Mouse (Mus musculus): Measurements from ENCODE around the gene Dnah6. TPM values are rescaled to one million over a fixed set of nuclear protein-coding genes. Genes with fewer than 3 reads are reported as not detected.

Dnah6 gene
- polyA plus RNA-seq, 1 experiment from 2014 or later: 0.71 TPM

DNA sequence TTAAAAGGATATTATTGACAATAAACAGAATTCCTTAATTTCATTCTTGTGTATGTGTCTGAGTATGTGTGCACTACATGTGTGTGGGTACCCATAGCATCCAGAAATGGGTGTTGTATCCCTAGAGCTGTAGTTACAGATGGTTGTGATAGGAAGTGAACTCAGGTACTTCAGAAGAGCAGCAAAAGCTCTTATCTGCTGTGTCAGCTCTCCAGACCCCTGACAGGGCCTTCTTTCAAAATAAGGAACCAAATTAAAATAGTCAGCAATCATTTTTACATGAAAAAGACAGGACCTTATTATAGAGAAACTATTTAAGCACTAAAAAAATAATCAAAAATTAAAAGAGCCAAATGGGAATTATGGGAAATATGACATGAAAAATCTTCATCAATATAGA lies 9.8 kb downstream of the Dnah6 start:
- Histone ChIP-seq H3K36me3 (ENCODE audit: control insufficient read depth, insufficient read depth, low read length) (no peaks in the 10 kb centered on the region), H3K9me3 (ENCODE audit: control insufficient read depth, low read length) (no peaks in the 10 kb centered on the region), H3K4me1 (replicated peaks; ENCODE audit: control insufficient read depth, insufficient read depth, low read length) (no peaks in the 10 kb centered on the region), H3K9ac (ENCODE audit: low read depth, low read length) (no peak overlapping the region), H3K27ac (ENCODE audit: low read depth, low read length) (no peak overlapping the region), H3K4me2 (replicated peaks; ENCODE audit: low read depth, low read length) (no peak overlapping the region), H3K4me3 (ENCODE audit: low read depth, low read length) (no peak overlapping the region), H3K27me3 (ENCODE audit: control insufficient read depth, insufficient read depth, low read length) (no peaks in the 10 kb centered on the region)
- no peak for DNase-seq (ENCODE audit: low spot score)
- ATAC-seq (ENCODE audit: low FRiP score): no peak

DNA sequence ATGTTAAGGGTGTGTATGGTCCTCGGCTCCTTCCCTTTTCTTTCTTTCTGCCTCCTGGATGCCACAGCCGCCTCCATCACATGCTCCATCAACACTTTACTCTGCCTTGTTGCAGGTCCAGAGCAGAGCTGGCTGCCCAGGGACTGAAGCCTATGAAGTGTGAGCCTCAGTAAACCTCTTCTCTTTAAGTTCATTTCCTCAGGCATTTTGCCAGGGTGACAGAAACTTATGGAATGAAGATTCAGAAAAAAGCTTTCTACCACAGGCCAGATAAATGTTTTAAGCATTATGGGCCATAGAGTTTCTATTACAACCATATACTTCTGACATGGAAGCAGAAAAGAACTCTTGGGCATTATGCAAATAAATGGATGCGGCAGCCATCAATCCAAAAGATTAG lies 10.4 kb downstream of the Dnah6 start:
- no peaks in the 10 kb centered on the region for H3K9me3 ChIP-seq (ENCODE audit: control insufficient read depth, low read length)
- H3K27me3 ChIP-seq (ENCODE audit: control insufficient read depth, insufficient read depth, low read length): no peaks in the 10 kb centered on the region
- H3K4me1 ChIP-seq (replicated peaks; ENCODE audit: control insufficient read depth, insufficient read depth, low read length): no peaks in the 10 kb centered on the region
- H3K9ac ChIP-seq (ENCODE audit: low read depth, low read length): no peak overlapping the region
- H3K4me2 ChIP-seq (replicated peaks; ENCODE audit: low read depth, low read length): no peak overlapping the region
- WGBS: 88% methylated on average over 3 of the region's 3 CpGs
- H3K4me3 ChIP-seq (ENCODE audit: low read depth, low read length): no peak overlapping the region
- no peaks in the 10 kb centered on the region for H3K36me3 ChIP-seq (ENCODE audit: control insufficient read depth, insufficient read depth, low read length)
- no peak overlapping the region for H3K27ac ChIP-seq (ENCODE audit: low read depth, low read length)
- ATAC-seq (ENCODE audit: low FRiP score): no peak
- no peak for DNase-seq (ENCODE audit: low spot score)

DNA sequence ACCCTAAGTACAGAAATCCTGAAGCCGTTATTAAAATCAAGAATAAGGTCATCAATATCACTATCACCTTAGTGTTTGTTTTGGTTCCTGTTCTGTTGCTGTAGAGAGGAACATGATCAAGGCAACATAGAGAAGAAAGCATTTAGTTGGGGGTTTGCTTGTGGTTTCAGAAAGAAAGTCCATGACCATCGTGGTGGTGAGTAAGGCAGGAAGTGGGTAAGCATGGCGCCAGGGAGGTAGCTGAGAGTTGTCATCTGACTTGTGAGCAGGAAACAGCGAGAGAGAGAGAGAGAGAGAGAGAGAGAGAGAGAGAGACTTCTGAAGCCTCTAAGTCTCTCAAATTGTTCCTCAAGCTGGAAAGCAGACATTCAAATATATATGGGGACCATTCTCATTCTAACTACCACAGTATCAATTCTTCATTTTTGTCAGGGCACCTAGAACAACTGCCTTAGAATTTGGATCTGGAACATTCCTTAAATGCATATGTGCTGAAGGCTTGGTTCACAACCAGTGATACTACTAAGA lies 10.9 kb downstream of the Dnah6 start:
- Histone ChIP-seq H3K9me3 (ENCODE audit: control insufficient read depth, low read length) (no peaks in the 10 kb centered on the region), H3K4me2 (replicated peaks; ENCODE audit: low read depth, low read length) (no peak overlapping the region), H3K9ac (ENCODE audit: low read depth, low read length) (no peak overlapping the region), H3K4me3 (ENCODE audit: low read depth, low read length) (no peak overlapping the region), H3K36me3 (ENCODE audit: control insufficient read depth, insufficient read depth, low read length) (no peaks in the 10 kb centered on the region), H3K4me1 (replicated peaks; ENCODE audit: control insufficient read depth, insufficient read depth, low read length) (no peaks in the 10 kb centered on the region), H3K27ac (ENCODE audit: low read depth, low read length) (no peak overlapping the region), H3K27me3 (ENCODE audit: control insufficient read depth, insufficient read depth, low read length) (no peaks in the 10 kb centered on the region)
- DNase-seq (ENCODE audit: low spot score) (no peak), ATAC-seq (ENCODE audit: low FRiP score) (no peak)
- 83% methylated on average over 4 of the region's 4 CpGs for WGBS

DNA sequence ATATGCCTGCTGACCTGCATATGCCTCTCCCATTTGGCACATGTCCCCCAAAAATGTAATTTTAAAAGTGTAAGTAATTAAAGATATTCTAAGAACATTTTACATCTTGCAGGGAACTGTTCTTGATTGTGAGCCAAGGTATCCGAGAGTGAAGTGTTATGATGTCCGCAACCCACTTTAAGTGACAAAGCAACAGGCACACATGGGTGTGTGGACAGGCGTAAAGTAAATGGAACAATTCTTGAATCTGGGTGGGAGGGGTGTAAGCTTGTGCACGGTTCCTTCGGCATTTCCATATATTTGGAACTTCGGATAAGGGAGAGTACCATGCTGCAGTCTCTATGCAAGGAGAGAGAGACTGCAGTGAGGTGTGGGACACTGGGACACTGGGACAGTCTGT lies 11.9 kb downstream of the Dnah6 start:
- ATAC-seq (ENCODE audit: low FRiP score): no peak
- 91% methylated on average over 6 of the region's 6 CpGs for WGBS
- H3K9ac ChIP-seq (ENCODE audit: low read depth, low read length): no peak overlapping the region

DNA sequence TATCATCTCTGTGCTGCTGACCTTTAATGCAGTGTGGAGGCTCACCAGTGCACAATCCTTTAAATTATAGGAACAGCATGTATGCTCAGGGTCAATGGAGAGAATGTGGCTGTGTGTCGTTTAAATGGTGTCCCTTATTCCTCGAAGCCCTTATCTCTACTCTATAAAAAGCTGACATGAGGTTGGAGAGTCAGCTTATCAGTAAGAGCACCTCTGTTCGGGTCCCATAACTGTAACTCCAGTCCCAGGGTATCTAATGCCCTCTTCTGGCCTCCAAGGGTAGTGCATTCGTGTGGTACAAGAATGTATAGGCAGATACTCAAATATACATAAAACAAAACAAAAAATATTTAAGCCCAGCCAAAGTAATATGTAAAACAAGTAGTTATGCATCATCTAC lies 16.5 kb downstream of the Dnah6 start:
- Histone ChIP-seq H3K27ac (ENCODE audit: low read depth, low read length) (no peak overlapping the region), H3K4me1 (replicated peaks; ENCODE audit: control insufficient read depth, insufficient read depth, low read length) (no peaks in the 10 kb centered on the region), H3K9ac (ENCODE audit: low read depth, low read length) (no peak overlapping the region), H3K4me3 (ENCODE audit: low read depth, low read length) (no peak overlapping the region), H3K36me3 (ENCODE audit: control insufficient read depth, insufficient read depth, low read length) (no peaks in the 10 kb centered on the region), H3K4me2 (replicated peaks; ENCODE audit: low read depth, low read length) (no peak overlapping the region), H3K27me3 (ENCODE audit: control insufficient read depth, insufficient read depth, low read length) (no peaks in the 10 kb centered on the region), H3K9me3 (ENCODE audit: control insufficient read depth, low read length) (no peaks in the 10 kb centered on the region)
- WGBS: 81% methylated on average over 4 of the region's 4 CpGs
- DNase-seq (ENCODE audit: low spot score): no peak
- ATAC-seq (ENCODE audit: low FRiP score): no peak

More for the DNA sequence above, 11.9 kb downstream of the Dnah6 start:
- no peak overlapping the region for H3K4me3 ChIP-seq (ENCODE audit: low read depth, low read length)
- no peaks in the 10 kb centered on the region for H3K36me3 ChIP-seq (ENCODE audit: control insufficient read depth, insufficient read depth, low read length)
- no peaks in the 10 kb centered on the region for H3K9me3 ChIP-seq (ENCODE audit: control insufficient read depth, low read length)
- DNase-seq (ENCODE audit: low spot score): no peak
- no peak overlapping the region for H3K27ac ChIP-seq (ENCODE audit: low read depth, low read length)
- no peak overlapping the region for H3K4me2 ChIP-seq (replicated peaks; ENCODE audit: low read depth, low read length)
- H3K4me1 ChIP-seq (replicated peaks; ENCODE audit: control insufficient read depth, insufficient read depth, low read length): no peaks in the 10 kb centered on the region
- H3K27me3 ChIP-seq (ENCODE audit: control insufficient read depth, insufficient read depth, low read length): no peaks in the 10 kb centered on the region

DNA sequence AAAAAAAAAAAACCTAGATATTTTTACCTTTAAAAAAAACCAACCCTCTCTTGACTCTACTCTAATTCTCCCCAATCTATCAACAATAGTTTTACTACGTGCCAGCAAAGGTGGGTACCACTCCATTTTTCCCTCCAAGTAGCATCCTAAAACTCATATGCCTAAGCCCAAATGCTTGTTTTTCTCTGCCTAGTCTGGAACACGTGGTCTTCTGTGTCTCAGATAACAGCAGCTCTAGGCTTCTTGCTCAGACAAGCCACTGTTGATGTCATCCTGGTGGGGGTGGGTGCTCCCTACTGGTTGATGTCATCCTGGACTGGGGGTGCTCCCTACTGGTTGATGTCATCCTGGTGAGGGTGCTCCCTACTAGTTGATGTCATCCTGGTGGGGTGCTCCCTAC lies 17.7 kb downstream of the Dnah6 start:
- H3K27me3 ChIP-seq (ENCODE audit: control insufficient read depth, insufficient read depth, low read length): no peaks in the 10 kb centered on the region
- H3K9ac ChIP-seq (ENCODE audit: low read depth, low read length): no peak overlapping the region
- no peak overlapping the region for H3K4me3 ChIP-seq (ENCODE audit: low read depth, low read length)
- no peak for DNase-seq (ENCODE audit: low spot score)
- 77% methylated on average over 2 of the region's 2 CpGs for WGBS
- no peak overlapping the region for H3K4me2 ChIP-seq (replicated peaks; ENCODE audit: low read depth, low read length)
- H3K9me3 ChIP-seq (ENCODE audit: control insufficient read depth, low read length): no peaks in the 10 kb centered on the region
- ATAC-seq (ENCODE audit: low FRiP score): no peak
- H3K4me1 ChIP-seq (replicated peaks; ENCODE audit: control insufficient read depth, insufficient read depth, low read length): no peaks in the 10 kb centered on the region
- H3K27ac ChIP-seq (ENCODE audit: low read depth, low read length): no peak overlapping the region
- H3K36me3 ChIP-seq (ENCODE audit: control insufficient read depth, insufficient read depth, low read length): no peaks in the 10 kb centered on the region

DNA sequence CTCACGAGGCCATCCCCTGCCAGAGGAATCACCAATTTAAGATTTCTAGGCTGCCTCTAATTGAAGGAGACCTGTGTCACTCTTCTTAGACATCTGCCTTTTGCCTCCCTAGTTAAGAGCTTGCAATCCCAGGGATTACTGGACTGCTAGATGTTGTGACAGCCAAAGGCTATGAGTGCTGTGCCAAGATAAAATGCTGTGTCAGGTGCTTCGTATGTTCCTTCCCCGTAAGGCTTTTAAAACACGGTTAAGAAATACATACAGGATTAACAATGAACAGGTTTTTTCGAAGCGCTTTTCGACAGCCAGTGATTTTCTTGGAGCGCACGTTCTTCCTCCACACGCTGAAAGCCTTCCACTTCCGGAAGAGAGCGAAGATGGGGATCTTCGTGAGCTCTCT lies 26.2 kb downstream of the Dnah6 start:
- H3K4me3 ChIP-seq (ENCODE audit: low read depth, low read length): no peak overlapping the region
- no peak for DNase-seq (ENCODE audit: low spot score)
- H3K9ac ChIP-seq (ENCODE audit: low read depth, low read length): no peak overlapping the region
- WGBS: 94% methylated on average over 13 of the region's 13 CpGs
- H3K27me3 ChIP-seq (ENCODE audit: control insufficient read depth, insufficient read depth, low read length): no peaks in the 10 kb centered on the region
- H3K4me1 ChIP-seq (replicated peaks; ENCODE audit: control insufficient read depth, insufficient read depth, low read length): no peaks in the 10 kb centered on the region
- H3K36me3 ChIP-seq (ENCODE audit: control insufficient read depth, insufficient read depth, low read length): no peaks in the 10 kb centered on the region
- H3K4me2 ChIP-seq (replicated peaks; ENCODE audit: low read depth, low read length): no peak overlapping the region
- H3K9me3 ChIP-seq (ENCODE audit: control insufficient read depth, low read length): no peaks in the 10 kb centered on the region
- H3K27ac ChIP-seq (ENCODE audit: low read depth, low read length): no peak overlapping the region
- no peak for ATAC-seq (ENCODE audit: low FRiP score)

DNA sequence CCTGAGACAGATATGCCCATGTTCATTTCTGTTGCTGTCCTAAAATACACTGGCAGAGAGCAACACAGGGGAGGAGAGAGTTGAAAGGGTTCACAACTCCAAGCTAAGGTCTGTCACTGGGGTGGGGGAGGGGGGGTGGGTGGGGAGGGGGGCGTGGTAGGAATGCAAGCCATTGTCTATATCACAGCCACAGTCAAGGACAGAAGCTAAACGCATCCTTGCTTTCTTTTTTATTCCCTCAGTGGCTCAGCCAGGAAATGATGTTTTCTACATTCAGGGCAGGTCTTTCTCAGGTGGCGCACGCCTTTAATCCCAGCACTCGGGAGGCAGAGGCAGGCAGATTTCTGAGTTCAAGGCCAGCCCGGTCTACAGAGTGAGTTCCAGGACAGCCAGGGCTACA lies 30.7 kb downstream of the Dnah6 start:
- DNase-seq (ENCODE audit: low spot score) (no peak), ATAC-seq (ENCODE audit: low FRiP score) (no peak)
- no peak overlapping the region for H3K9ac ChIP-seq (ENCODE audit: low read depth, low read length)
- H3K4me2 ChIP-seq (replicated peaks; ENCODE audit: low read depth, low read length): no peak overlapping the region
- H3K4me3 ChIP-seq (ENCODE audit: low read depth, low read length): no peak overlapping the region
- no peaks in the 10 kb centered on the region for H3K9me3 ChIP-seq (ENCODE audit: control insufficient read depth, low read length)
- no peaks in the 10 kb centered on the region for H3K4me1 ChIP-seq (replicated peaks; ENCODE audit: control insufficient read depth, insufficient read depth, low read length)
- no peaks in the 10 kb centered on the region for H3K27me3 ChIP-seq (ENCODE audit: control insufficient read depth, insufficient read depth, low read length)
- H3K36me3 ChIP-seq (ENCODE audit: control insufficient read depth, insufficient read depth, low read length): no peaks in the 10 kb centered on the region
- H3K27ac ChIP-seq (ENCODE audit: low read depth, low read length): no peak overlapping the region
- 83% methylated on average over 6 of the region's 6 CpGs for WGBS

DNA sequence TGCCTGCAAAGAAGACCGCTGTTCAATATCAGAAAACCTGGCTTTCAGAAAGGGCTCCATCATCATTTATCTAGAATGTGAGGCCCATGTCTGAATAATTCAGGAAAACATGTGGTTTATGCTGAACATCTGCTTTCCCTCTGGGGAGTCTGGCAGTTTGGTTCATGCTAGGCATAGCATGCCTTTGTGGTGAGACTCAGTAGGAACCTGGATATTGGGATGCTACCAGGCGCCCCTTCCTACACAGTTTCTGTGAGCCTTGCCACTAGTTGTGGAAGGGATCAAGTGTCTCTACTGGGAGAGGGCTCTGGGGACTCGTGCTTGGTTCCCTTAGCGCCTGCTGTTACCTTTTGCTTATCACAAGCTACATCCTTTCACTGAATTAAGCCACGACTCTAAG lies 37.2 kb downstream of the Dnah6 start:
- H3K36me3 ChIP-seq (ENCODE audit: control insufficient read depth, insufficient read depth, low read length): no peaks in the 10 kb centered on the region
- 76% methylated on average over 5 of the region's 5 CpGs for WGBS
- no peak overlapping the region for H3K27ac ChIP-seq (ENCODE audit: low read depth, low read length)
- H3K9me3 ChIP-seq (ENCODE audit: control insufficient read depth, low read length): no peaks in the 10 kb centered on the region
- H3K27me3 ChIP-seq (ENCODE audit: control insufficient read depth, insufficient read depth, low read length): no peaks in the 10 kb centered on the region
- DNase-seq (ENCODE audit: low spot score) (no peak), ATAC-seq (ENCODE audit: low FRiP score) (no peak)
- H3K4me3 ChIP-seq (ENCODE audit: low read depth, low read length): no peak overlapping the region
- no peaks in the 10 kb centered on the region for H3K4me1 ChIP-seq (replicated peaks; ENCODE audit: control insufficient read depth, insufficient read depth, low read length)
- no peak overlapping the region for H3K4me2 ChIP-seq (replicated peaks; ENCODE audit: low read depth, low read length)
- H3K9ac ChIP-seq (ENCODE audit: low read depth, low read length): no peak overlapping the region
